Mouse (Mus musculus): ENCODE results near the gene Mycbp2.

GRCm38 (mm10) chr14:103276667-103277066 lies 69.9 kb downstream of the Mycbp2 start:
- TF ChIP-seq POLR2A (IDR thresholded peaks at IDR 0.05; ENCODE audit: borderline replicate concordance, extremely low read depth, low read depth, low read length) (no peak), CTCF (IDR thresholded peaks at IDR 0.05; ENCODE audit: insufficient read depth, low read length) (no peak)
